Mouse (Mus musculus): Measurements from ENCODE around the gene Sema6d. TPM values are rescaled to one million over a fixed set of nuclear protein-coding genes. Genes with fewer than 3 reads are reported as not detected.

Gene Sema6d
- total and polyA plus RNA-seq, 2 experiments from 2014 or later = 31.2 to 90.0 TPM

- Histone ChIP-seq H3K36me3 (ENCODE audit: insufficient read depth, low read length) (no peaks in the 10 kb centered on the region), H3K9ac (replicated peaks; ENCODE audit: low read length) (0 out of 2 replicates have a peak overlapping the region, but pooled peaks have one; percentile 37), H3K4me1 (ENCODE audit: insufficient read depth, low read length) (peaks cover 14% of the 10 kb centered on the region; the same call in 1 of the 2 replicates), H3K4me2 (ENCODE audit: low read depth, low read length) (no peak overlapping the region), H3K4me3 (ENCODE audit: low read length) (no peak overlapping the region), H3K9me3 (ENCODE audit: low read length) (no peaks in the 10 kb centered on the region), H3K27ac (peak overlapping the region; percentile 43; the same call in 1 of the 2 replicates), H3K27me3 (ENCODE audit: insufficient read depth, low read length) (no peaks in the 10 kb centered on the region)
- DNase-seq (ENCODE audit: low spot score) (no peak), ATAC-seq (no peak)
- TF ChIP-seq CTCF (IDR thresholded peaks at IDR 0.05; ENCODE audit: low read depth) = no peak
- 33% methylated on average over 6 of the region's 6 CpGs for WGBS
These were observed 145.7 kb downstream of the Sema6d start for GRCm38 (mm10) chr2:124235237-124236055.

- WGBS = 85% methylated on average over 1 of the region's 1 CpGs
- H3K27me3 ChIP-seq (ENCODE audit: insufficient read depth, low read length) = no peaks in the 10 kb centered on the region
These were observed 147.1 kb downstream of the Sema6d start for GRCm38 (mm10) chr2:124236831-124237230.

GRCm38 (mm10) chr2:124243608-124244007 lies 153.8 kb downstream of the Sema6d start:
- TF ChIP-seq CTCF (IDR thresholded peaks at IDR 0.05; ENCODE audit: low read depth) = no peak
- H3K36me3 ChIP-seq (ENCODE audit: insufficient read depth, low read length) = no peaks in the 10 kb centered on the region
- no peaks in the 10 kb centered on the region for H3K9me3 ChIP-seq (ENCODE audit: low read length)
- no peaks in the 10 kb centered on the region for H3K27me3 ChIP-seq (ENCODE audit: insufficient read depth, low read length)
- no peak overlapping the region for H3K27ac ChIP-seq
- ATAC-seq (no peak), DNase-seq (ENCODE audit: low spot score) (no peak)
- 0 out of 2 replicates have a peak, but pooled peaks cover 5% of the 10 kb centered on the region for H3K4me1 ChIP-seq (ENCODE audit: insufficient read depth, low read length)
- H3K9ac ChIP-seq (replicated peaks; ENCODE audit: low read length) = no peak overlapping the region
- 51% methylated on average over 1 of the region's 1 CpGs for WGBS
- no peak overlapping the region for H3K4me3 ChIP-seq (ENCODE audit: low read length)
- no peak overlapping the region for H3K4me2 ChIP-seq (ENCODE audit: low read depth, low read length)

More at GRCm38 (mm10) chr2:124236831-124237230, 147.1 kb downstream of the Sema6d start:
- no peaks in the 10 kb centered on the region for H3K9me3 ChIP-seq (ENCODE audit: low read length)
- no peaks in the 10 kb centered on the region for H3K36me3 ChIP-seq (ENCODE audit: insufficient read depth, low read length)
- H3K4me2 ChIP-seq (ENCODE audit: low read depth, low read length) = no peak overlapping the region
- H3K4me1 ChIP-seq (ENCODE audit: insufficient read depth, low read length) = peaks cover 14% of the 10 kb centered on the region; the same call in 1 of the 2 replicates
- H3K27ac ChIP-seq = no peak overlapping the region
- no peak overlapping the region for H3K9ac ChIP-seq (replicated peaks; ENCODE audit: low read length)
- H3K4me3 ChIP-seq (ENCODE audit: low read length) = no peak overlapping the region
- ATAC-seq = no peak
- peak; percentile 34 for DNase-seq (ENCODE audit: low spot score)
- no peak for TF ChIP-seq CTCF (IDR thresholded peaks at IDR 0.05; ENCODE audit: low read depth)

GRCm38 (mm10) chr2:124244543-124245245 lies 154.9 kb downstream of the Sema6d start:
- peak; percentile 22 for DNase-seq (ENCODE audit: low spot score)
- Histone ChIP-seq H3K4me3 (ENCODE audit: low read length) (no peak overlapping the region), H3K36me3 (ENCODE audit: insufficient read depth, low read length) (no peaks in the 10 kb centered on the region), H3K27ac (no peak overlapping the region), H3K9me3 (ENCODE audit: low read length) (no peaks in the 10 kb centered on the region), H3K4me1 (ENCODE audit: insufficient read depth, low read length) (0 out of 2 replicates have a peak, but pooled peaks cover 5% of the 10 kb centered on the region), H3K9ac (replicated peaks; ENCODE audit: low read length) (no peak overlapping the region), H3K4me2 (ENCODE audit: low read depth, low read length) (no peak overlapping the region), H3K27me3 (ENCODE audit: insufficient read depth, low read length) (no peaks in the 10 kb centered on the region)
- no peak for TF ChIP-seq CTCF (IDR thresholded peaks at IDR 0.05; ENCODE audit: low read depth)
- 0 out of 2 replicates have a peak, but pooled peaks have one; percentile 21 for ATAC-seq
- WGBS = 40% methylated on average over 4 of the region's 4 CpGs

DNA sequence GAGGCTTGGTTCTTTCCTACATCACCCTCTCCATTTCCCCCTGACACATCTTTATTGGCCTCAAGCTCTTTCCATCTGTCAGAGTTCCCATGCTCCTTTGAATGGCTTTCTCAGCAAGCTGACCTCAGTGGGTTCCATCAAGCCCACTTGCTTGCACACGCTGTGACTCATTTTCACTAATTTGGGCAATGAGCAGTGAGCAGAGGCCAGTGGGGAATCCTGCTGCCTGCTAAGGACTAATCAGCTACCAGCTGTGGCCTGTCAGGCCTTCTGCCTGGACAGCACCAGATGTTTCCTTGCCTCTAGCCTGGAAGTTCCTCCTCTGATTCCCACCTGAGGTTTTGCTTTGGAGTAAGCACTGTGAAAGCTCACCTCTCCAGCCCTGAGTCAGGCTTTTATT lies 168.3 kb downstream of the Sema6d start:
- H3K4me3 ChIP-seq (ENCODE audit: low read length) = no peak overlapping the region
- ATAC-seq (peak; percentile 66), DNase-seq (ENCODE audit: low spot score) (peak; percentile 61)
- no peak overlapping the region for H3K4me2 ChIP-seq (ENCODE audit: low read depth, low read length)
- H3K27me3 ChIP-seq (ENCODE audit: insufficient read depth, low read length) = no peaks in the 10 kb centered on the region
- no peak overlapping the region; the same call in 1 of the 2 replicates for H3K27ac ChIP-seq
- no peak for TF ChIP-seq CTCF (IDR thresholded peaks at IDR 0.05; ENCODE audit: low read depth)
- H3K4me1 ChIP-seq (ENCODE audit: insufficient read depth, low read length) = no peaks in the 10 kb centered on the region
- no peaks in the 10 kb centered on the region for H3K36me3 ChIP-seq (ENCODE audit: insufficient read depth, low read length)
- no peaks in the 10 kb centered on the region for H3K9me3 ChIP-seq (ENCODE audit: low read length)
- H3K9ac ChIP-seq (replicated peaks; ENCODE audit: low read length) = no peak overlapping the region
- WGBS = 42% methylated on average over 1 of the region's 1 CpGs

- no peak overlapping the region for H3K9ac ChIP-seq (replicated peaks; ENCODE audit: low read length)
- H3K27ac ChIP-seq = no peak overlapping the region
- DNase-seq (ENCODE audit: low spot score) (no peak), ATAC-seq (no peak)
- no peak overlapping the region for H3K4me3 ChIP-seq (ENCODE audit: low read length)
- TF ChIP-seq CTCF (IDR thresholded peaks at IDR 0.05; ENCODE audit: low read depth) = no peak
- H3K9me3 ChIP-seq (ENCODE audit: low read length) = no peaks in the 10 kb centered on the region
- no peaks in the 10 kb centered on the region for H3K36me3 ChIP-seq (ENCODE audit: insufficient read depth, low read length)
- H3K4me1 ChIP-seq (ENCODE audit: insufficient read depth, low read length) = no peaks in the 10 kb centered on the region
- H3K4me2 ChIP-seq (ENCODE audit: low read depth, low read length) = no peak overlapping the region
- no peaks in the 10 kb centered on the region for H3K27me3 ChIP-seq (ENCODE audit: insufficient read depth, low read length)
- WGBS = 88% methylated on average over 3 of the region's 3 CpGs
These were observed 174.5 kb downstream of the Sema6d start for GRCm38 (mm10) chr2:124264309-124264708.

Measured in hindbrain, postnatal 0 days (tissue).